Mouse (Mus musculus): Measurements from ENCODE around the gene Myom1. TPM values are rescaled to one million over a fixed set of nuclear protein-coding genes. Genes with fewer than 3 reads are reported as not detected.
"Not testable (repeated sequence)": the region's sequence is repeated elsewhere in the genome, so short reads cannot be mapped to it uniquely, and the experiment has no call there.

Gene Myom1
- under 1 TPM in 1 of 2 experiments, not detected in 1; 0.26 TPM for polyA plus RNA-seq (2017; shearing (Covaris generic))

DNA sequence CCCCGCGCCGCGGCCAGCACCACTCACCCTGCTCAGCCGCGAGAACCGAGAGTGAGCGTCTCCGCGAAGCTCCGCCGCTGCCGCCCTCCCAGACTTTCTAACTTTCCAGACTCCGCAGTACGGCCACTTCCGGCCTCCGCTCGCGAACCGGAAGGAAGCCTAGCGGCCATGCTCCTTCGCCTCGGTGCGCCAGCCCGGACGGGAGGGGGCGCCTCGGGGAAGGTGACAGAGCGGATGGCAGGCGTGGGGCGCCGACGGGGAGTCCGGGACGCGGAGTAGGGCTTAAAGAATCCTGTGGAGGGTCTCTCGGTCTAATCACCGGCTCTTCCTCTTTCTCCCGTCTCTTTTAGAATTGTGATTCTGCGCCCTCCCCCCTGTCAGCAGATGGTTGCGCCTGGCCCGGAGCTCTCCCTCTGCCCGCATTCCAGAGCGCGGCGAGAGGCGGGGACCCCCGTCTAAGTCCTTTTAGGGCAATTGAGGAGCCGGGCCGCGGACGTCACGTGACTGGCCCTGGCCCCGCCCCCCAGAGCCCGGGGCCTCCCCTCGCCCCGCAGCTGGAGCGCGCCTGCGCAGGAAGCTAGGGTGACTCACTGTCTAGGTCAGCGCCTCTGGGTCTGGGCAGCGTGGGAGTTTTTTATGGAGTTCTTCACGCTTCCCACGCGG lies at the start of gene Myom1:
Gene Myom1 (plus strand): TSS at position 553 of the 663 bp plus-strand sequence.
- ATAC-seq, result peak; percentile 84

DNA sequence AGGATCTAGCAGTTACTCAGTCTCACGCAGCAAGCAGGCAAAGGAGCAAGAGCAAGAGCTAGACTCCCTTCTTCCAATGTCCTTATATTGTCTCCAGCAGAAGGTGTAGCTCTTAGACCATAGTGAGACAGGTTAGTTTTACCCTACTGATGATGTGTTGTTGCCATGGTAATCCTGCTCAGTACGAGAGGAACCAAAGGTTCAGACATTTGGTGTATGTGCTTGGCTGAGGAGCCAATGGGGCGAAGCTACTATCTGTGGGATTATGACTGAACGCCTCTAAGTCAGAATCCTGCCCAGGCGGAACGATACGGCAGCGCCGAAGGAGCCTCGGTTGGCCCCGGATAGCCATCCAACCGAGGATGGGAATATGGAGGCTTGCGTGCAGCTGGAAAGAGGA lies 38.9 kb upstream of the Myom1 start:
- peak; percentile 100 for ATAC-seq

DNA sequence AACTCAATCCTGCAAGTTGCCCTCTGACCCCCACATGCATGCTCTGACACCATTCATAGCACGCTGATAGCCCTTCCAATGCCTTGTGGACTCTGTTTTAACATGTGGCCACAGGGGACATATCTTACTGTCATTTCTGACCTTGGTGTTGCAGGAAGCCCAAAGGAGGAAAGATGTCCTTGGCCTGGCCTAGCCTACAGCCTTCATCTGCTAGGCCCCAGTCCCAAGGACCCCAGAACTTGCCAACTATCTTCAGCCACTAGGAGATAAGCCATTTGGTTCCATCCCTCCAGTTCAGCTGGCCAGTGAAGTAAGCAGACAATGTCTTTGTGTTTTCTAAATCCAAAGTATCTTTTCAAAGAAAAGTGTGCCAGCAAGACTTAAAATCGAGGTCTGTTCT lies 37.2 kb upstream of the Myom1 start:
- no peak for ATAC-seq

DNA sequence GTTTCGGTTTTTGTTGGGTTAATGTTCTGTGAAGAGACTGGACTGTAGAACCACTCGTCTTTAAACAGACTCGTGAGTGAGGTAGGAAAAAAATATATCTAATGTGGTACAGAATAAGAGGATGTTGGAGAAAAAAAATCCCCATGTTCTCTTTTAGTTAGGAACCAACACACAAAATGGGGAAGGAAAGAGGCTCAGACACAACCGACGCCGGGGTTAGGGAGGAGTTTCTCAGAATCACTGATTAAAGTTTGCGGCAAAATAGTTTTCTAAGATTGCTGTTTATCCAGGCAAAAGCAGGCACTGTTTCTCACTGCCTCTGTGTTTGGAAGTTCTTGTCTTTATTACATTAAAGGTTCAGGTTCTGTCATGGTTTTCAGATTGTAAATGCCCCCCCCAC lies 36.3 kb upstream of the Myom1 start:
- no peak for ATAC-seq

DNA sequence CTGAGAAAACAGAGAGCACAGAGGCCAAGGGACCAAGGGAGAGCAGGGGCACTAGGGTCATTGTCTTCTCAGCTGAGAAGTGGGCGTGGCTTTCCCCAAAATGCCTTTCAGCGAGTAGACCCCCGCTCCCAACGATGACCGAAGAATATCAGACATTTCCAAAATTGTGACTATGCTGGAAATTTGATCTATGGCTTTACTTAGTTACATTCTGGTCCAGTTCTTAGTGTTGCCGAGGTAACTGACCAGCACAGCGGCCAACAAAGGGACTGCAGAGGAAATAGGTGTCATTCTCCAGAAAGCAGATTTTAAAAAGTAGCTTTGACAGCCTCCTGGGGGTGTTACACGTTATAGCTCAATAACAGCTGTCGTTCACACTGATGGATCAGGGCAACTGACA lies 35.2 kb upstream of the Myom1 start:
- no peak for ATAC-seq

DNA sequence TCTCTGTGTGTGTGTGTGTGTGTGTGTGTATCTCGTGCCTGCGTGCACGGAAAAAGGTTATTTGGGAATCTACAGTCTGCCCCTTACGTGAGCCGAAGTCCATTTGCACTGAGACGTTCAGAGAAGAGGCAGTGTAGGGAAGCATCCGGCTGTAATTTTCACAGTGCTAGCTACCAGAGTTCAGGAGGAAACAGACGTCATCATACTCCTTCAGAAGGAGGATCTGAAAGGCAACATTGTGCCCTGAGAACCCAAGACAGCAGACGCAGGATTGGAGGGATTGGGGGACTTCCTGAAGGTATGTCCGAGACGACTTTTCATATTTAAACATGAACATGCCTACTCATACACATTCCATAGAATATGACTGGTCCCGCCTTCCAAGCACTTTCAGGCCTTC lies 34.8 kb upstream of the Myom1 start:
- no peak for ATAC-seq

DNA sequence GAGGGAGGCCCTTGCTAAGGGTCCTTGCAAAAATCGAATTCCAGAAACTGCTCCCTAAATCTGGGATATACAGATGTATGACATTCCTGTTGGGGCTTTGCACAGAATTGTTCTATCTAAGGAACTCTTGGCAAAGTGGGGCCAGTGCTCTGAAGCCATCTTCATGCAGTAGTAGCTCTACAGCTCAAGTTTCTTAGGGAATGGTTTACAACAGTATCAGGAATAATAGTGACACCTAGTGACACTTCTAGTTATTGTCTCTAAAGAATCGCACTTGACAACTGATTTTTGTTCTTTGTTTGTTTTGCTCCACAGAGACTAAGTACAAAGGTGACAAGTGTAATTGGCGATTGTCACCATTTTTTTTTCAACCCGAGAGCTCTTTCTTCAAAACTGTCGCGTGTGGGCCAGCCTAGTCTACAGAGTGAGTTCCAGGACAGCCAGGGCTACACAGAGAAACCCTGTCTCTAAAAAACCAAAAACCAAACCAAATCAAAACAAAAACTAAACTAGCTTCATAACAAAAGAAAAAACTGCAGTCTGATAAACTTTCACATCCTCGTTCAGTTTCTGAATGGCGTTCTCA lies 33.7 kb upstream of the Myom1 start:
- peak; percentile 53 for ATAC-seq

DNA sequence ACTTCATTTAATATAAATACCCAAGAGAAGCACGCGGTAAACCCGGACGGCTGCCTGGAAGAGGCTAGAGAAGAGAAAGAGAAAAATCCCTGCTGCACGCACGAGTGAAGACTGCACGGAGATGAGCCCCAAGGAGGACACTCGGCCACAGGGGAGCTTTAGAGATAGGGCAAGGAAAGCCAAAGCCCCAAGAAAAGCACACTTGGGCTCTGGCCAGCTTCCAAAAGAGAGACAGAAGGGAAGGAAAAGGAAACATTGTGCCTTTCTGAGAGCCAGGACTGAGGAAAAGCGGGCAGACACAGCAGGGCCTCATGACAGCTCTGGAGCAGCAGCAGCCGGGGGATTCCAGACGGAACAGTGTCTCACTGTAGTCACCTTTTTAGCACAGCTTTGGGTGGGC lies 31.2 kb upstream of the Myom1 start:
- no peak for ATAC-seq

DNA sequence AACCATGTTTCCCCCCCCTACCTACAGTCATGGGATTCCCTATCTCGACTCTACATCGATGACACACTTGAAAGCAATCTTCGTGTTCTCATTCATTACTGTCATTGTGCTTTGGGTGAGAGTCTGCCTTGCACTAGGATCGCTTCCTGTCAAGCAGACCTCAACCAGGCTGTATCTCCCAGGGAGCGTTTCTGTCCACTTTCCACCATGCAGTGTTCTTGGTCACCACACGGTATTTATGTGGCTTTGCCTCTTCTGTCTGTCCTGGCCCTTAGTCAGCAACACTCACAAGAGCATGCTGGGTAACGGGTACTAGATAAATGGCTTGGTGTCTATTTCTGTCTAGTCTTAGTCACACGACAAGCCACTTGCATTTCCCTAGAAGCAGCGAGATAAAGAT lies 29.0 kb upstream of the Myom1 start:
- ATAC-seq, result peak; percentile 74

DNA sequence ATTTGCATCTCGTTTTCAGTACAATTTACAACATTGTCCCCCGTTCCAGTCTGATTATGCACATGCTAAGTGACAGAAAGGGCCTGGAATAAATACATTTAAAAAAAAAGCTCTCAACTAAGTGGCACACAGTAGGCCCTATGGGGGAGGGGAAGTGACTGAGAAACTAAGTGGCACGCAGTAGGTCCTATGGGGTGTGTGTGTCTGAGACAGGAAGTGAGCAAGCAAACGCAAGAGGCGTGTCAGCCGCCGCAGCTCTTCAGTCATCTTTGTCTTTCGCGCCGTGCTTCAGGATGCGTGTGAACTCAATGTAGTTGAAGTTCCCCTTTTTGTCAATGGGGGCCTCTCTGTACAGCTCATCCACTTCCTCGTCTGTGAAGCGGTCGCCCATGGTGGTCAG lies 28.4 kb upstream of the Myom1 start:
- not testable (repeated sequence) for ATAC-seq

DNA sequence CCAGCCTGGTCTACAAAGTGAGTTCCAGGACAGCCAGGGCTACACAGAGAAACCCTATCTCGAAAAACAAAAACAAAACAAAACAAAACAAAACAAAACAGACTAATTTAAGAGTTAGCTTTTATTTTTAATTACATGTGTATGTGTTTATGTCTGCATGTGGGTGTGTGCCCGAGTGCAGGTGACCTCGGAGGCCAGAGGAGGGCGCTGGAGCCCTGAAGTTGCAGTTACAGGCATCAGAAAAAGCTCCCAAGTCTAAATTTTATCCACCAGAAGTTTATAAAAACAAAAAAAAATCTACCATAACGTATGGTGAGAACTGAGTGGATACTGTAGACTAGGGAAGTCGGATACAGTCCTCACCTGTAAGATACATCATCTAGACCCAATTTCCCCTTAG lies 24.6 kb upstream of the Myom1 start:
- ATAC-seq, result no peak

DNA sequence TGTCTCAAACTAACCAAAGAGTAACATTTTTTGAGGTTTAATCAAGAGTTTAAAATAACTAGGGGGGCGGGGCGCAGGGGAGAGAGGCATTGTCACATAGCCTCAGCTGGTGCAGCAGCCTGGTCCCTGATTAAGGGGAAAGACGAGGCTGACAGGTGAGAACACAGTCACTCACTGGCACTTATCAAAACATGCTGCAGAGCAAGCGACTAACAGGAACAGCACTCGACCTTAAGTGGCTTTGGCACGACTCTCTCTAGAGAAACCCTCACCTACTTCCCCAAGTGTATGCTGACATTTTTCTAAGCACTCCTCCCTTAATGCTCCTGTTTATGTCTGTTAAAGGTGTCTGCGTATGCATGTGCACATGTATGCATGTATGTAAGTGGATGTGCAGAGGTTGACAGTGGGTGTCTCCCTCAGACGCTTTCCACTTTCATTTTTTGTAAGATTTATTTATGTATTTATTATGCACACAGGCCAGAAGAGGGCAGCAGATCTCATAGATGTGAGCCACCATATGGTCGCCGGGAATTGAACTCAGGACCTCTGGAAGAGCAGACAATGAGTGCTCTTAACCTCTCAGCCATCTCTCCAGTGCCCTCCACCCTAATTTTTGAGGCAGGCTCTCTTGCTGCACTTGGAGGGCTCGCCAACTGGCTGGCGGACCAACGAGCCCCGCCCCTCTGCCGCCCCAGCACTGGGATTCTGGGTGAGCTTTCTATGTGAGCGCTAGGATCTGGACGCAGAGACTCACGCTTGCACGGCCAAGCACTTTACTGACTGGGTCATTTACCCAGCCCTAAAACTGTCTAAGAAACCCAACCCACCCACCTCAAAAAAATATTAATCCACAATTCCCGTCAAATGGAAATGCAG lies 22.8 kb upstream of the Myom1 start:
- ATAC-seq, result peak; percentile 53

DNA sequence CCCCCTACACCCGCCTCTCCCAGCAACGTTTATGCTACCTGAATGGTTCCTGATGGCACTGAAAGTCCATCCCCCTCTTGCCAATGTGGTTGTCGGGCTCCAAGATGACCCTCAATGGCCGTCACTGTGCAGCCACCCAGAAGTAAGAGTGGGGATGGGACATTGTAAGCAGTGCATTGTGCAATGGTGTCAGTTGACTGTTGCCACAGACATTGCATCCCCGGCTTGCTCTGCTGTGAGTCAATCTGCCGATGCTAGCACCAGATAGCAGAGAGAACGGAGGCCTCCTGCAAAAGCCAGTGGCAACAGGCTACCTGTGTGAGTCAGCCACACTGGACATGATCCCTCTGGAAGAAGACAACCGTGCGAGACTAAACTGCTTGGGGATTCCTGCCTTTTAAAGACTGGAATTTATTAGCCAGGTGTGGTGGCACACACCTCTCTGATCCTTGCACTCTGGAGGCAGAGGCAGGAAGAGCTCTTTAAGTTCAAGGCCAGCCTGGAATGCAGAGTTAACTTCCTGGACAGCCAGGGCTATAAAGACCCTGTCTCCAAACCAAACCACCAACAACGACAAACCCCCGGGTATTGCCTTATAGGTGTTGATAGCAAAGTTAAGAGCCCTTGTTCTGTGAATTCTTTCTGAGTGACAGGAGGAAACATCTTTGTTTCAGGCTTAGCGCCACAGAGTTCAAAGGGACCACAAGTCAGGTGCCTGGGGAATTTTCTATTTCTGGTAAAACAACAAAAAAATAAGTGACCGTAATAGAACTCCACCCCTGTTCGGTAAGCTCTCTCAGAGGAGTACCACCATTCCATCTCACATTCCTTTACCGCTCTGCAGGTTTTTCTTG lies 16.7 kb upstream of the Myom1 start:
- ATAC-seq, result peak; percentile 22

DNA sequence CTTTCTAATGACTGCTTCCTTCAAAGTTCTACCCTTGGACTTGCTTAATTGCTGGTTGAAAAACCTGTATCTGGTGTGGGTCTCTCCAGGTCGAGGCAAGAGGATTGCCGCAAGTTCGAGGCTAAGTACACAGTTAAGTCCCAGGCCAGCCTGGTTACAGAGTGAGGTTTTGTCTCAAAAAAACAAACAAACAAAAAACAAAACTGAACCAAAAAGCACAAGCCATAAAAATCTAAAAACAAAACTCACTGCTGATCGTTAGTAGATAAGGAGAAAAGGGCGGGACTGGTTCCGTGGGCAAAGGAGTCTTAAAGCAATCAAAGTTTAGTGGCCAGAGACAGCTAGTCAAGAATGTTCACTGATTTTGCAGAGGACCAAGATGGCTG lies 16.1 kb upstream of the Myom1 start:
- no peak for ATAC-seq

DNA sequence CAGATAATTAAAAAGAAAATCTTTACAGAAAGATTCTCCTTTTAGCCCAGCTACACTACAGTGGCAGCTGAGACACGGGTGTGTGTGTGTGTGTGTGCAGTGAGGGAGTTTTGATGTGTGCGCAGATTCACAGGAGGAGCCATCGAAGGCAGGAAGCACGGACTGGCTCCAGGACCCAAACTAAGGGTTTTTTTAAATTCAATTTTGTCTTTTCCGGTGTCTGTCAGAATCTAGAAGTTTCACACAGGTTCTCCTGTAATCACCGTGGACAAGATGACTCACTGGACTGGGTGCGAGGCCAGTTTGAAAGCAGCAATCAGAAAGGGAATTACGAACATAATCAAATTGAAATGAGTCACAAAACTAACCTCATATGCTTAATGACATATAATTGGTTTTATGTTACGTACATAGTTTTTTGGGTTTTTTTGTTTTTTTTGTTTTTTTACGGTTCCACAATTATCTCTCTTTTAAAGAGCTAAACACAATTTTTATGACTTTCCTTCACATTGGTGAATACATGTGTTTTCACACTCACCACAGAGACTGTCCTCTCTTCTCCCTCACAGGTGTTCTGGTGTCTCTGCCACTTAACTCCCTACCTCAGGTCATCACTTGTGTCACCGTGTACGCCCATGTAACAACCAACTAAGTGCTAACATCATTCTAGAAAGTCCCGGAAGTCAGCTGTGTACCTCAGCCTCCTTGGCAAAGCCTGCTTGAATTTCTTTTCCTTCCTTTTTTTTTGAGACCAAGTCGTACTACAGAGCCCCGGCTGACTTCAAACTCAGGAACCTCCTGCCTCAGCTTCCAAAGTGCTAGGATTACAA lies 15.4 kb upstream of the Myom1 start:
- ATAC-seq, result peak; percentile 50

DNA sequence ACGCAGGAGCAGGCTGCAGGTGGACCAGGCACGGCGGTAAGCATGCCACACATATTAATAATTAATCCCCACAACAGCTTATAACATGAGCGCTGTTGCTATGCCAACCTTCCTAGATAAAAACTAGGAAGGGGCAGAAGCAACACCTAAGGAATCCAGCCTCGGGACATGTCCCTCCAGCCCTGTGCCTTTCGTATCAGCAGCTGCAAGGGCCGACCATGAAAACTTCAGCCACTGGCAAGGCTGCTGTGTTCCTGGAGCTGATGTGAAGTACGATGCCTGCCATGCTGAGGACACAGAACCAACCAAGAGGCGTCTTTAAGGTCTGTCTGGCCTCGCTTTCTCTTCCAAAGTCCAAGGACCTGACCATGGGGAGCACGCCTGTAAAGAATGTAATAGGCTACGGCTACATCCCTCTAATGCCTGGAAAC lies 14.1 kb upstream of the Myom1 start:
- no peak for ATAC-seq

DNA sequence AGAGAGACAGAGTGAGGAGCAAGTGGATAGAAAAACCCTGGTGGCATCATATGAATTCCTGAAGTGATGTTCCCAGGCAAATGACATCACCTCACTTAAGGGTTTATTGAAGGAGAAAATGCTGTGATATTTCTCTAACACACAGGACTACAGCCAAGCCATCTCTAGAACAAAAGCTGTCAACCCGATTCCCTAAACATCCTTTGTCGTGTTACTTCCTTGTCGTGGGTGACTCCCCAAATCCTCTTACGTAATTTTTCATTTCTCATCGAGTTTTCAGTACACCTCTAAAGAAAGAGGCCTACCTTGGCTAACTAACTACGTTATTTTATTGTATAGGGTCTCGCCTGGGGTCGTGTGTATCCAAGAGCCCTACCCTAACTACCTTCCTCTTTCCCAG lies 13.0 kb upstream of the Myom1 start:
- no peak for ATAC-seq

DNA sequence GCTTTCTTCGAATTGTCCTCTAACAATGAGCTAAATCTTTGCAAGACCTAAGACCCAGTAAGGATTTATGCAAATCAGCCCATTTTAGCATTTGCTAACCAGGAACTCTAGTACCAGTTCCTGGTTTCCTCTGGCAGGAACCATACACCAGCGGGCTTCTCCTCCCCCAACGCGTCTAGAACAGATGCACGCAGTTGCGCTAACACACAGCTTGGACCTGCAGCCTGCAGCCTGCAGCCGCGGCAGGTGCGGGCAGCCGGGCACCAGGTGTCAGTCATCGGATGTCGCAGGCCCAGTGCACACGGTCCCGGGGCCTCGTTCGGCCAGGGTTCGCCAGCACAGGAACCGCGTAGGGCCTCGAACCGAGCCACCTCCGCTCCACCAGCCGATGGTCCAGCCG lies 12.4 kb upstream of the Myom1 start:
- peak; percentile 22 for ATAC-seq

DNA sequence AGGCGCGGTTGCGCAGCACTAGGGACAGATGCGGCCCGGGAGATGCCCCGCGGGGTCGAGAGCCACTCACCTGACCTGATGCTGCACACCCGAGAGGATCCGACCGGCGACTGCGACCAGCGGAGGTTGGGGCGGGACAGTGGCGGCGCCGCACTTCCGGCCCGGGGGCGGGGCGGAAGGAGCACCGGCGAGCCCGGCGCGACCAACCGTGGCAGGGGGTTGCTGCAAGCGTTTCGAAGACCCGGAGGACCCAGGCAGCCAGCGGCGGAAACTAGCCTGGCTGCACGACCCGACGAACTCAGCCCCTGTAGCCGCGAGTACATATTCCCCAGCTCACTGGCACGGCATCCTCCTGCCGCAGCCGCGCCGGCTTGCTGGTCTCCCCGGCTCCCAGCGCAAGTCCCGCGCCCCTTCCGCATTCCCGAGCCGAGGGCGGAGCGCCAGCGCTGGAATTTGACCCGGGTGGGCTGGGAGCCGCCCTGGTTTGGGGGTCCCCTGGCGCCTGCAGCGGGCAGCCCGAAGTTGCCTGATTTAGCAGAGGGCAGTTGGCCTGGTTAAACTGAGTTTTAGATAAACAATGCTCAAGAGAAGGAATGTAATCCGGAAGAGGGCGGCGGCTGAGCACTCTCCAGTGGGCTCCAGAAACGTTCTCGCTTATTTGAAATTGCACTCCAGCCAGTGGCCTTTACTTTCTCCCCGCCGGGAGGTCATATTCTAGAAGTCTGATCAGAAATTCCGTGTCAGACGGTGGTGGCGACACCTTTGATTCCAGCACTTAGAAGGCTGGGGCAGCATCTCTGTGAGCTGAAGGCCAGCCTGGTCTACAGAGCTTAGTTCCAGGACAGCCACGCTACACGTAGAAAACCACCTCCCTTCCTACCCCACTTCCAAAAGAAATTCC lies 11.8 kb upstream of the Myom1 start:
- ATAC-seq, result peak; percentile 53

DNA sequence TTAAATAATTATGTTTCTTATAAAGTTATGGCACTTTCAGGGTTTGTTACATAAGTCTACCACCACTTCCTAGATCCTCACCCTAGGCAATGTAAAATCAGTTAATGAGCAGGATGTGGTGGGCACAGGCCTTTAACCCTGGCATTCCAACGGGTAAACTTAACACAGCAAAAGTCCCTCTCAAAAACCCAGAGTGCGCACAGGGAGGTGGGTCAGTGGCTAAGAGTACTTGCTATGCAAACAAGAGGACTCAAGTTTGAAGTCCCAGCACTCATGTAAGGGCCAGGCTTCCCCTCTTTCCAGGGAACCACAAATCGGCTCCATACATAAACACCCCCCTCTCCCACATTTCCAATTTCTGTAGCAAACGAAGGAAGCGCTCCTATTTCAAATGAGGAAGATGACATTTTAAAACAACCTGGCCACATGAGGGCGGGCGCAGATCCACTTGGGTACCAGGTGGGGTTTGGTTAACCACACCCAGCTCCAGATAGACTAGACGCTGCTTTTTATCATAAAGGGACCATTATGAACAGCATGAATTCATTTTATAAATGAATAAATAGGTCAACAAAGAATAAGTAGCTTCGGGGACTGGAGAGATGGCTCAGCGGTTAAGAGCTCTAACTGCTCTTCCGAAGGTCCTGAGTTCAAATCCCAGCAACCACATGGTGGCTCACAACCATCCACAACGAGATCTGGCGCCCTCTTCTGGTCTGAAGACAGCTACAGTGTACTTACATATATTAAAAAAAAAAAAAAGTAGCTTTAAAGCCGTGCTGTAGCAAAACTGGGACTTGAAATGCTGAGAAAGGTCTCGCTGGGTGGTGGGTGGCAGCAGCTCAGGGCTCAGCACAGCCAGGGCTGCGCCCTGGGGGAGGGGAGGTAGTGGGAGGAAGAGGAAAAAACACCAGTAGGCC lies 10.5 kb upstream of the Myom1 start:
- no peak for ATAC-seq
